Mouse (Mus musculus) lung, embryonic 15.5 days (tissue): ENCODE measurements around the gene Bnip1. TPM values are rescaled to one million over a fixed set of nuclear protein-coding genes. Genes with fewer than 3 reads are reported as not detected.
A peak's percentile ranks its signal among the peaks of the same experiment; 100 is the strongest.

Source experiments
- ATAC-seq: fragments of 200-750 bp; cut with Nextera tagmentation; 2 replicates; pipeline ENCODE4 v1.8.0; 2017; ENCODE audit warnings: moderate number of reproducible peaks, borderline replicate concordance; ENCODE audit not compliant: low FRiP score, low TSS enrichment; ENCODE audit errors: extremely low read depth
- H3K27ac ChIP-seq: fragments of 300-500 bp; sonication (generic); 2 replicates; pipeline ENCODE4 v1.5.1; 2015; ENCODE audit warnings: moderate library complexity, mild to moderate bottlenecking, inconsistent platforms
- H3K27me3 ChIP-seq: fragments of 300-500 bp; sonication (generic); 2 replicates; pipeline ENCODE4 v1.6.1; 2015; ENCODE audit warnings: inconsistent platforms
- H3K36me3 ChIP-seq: fragments of 300-500 bp; sonication (generic); 2 replicates; pipeline ENCODE4 v1.6.1; 2015; ENCODE audit warnings: inconsistent platforms
- H3K4me1 ChIP-seq: fragments of 300-500 bp; sonication (generic); 2 replicates; pipeline ENCODE4 v1.6.1; 2015; ENCODE audit warnings: inconsistent platforms
- H3K4me2 ChIP-seq: fragments of 300-500 bp; sonication (generic); 2 replicates; pipeline ENCODE4 v1.6.1; 2015; ENCODE audit warnings: inconsistent platforms, mild to moderate bottlenecking, moderate library complexity
- H3K4me3 ChIP-seq: fragments of 300-500 bp; sonication (generic); 2 replicates; pipeline ENCODE4 v1.5.1; 2015; ENCODE audit warnings: mild to moderate bottlenecking, inconsistent platforms
- H3K9ac ChIP-seq: fragments of 300-500 bp; sonication (generic); 2 replicates; pipeline ENCODE4 v1.6.1; 2015; ENCODE audit warnings: inconsistent platforms
- H3K9me3 ChIP-seq: fragments of 300-500 bp; sonication (generic); 2 replicates; pipeline ENCODE4 v1.6.1; 2016; ENCODE audit warnings: inconsistent platforms
- WGBS: fragments of 180-500 bp; shearing (Covaris S2); methylation state at CpG from one replicate; pipeline ENCODE4 v1.1.7; 2015; 5-methylcytosine and 5-hydroxymethylcytosine counted together
- polyA plus RNA-seq: library from polyadenylated mRNA; unstranded; fragments of >200 nt; fragmentation: Nextera tagmentation; extraction: Ambion mirVana; gene quantifications from 2 replicates; pipeline ENCODE4 v1.2.1, GENCODE M21; 2015

The Bnip1 gene
- polyA plus RNA-seq = 49.7 and 51.4 TPM in 2 replicates

DNA sequence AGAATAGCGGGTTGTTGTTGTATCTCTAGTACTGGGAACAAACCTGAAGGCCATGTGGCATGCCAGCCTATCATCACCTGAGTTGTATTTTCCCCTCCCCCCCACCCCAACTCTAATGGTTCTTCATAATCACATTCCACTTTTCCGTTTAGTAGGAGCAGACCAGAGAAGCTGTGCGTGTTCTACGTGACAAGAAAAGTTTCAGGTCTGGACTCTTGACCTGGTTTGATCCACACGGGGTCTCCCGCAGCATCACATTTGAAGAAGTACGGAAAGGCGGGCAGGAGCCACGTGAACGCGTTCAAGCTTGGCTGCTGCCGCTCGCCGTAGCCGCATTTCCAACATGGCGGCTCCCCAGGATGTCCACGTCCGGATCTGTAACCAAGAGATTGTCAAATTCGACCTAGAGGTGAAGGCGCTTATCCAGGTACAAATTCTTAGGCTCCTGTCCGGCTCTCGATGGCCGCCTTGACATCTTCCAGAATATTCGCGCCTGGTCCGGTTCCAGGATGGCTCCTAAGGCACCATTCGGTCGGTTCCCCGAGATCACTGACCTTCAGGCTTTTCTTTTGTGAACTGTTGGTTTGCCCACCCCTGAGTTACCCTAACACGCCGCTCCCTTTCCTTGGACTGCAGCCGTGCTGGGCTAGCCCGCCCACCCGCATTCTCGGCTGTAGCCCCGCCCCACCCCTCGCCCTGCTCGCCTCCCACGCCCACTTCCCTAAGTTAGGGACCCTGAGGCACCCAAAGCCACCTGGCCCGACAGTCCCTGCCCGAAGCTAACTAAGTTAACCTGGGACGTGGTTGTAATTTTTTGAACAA is at the start of gene Bnip1:
Bnip1 (plus strand) TSS at position 317 of the 822 bp plus-strand sequence.
- Histone ChIP-seq H3K27me3 (no peaks in the 10 kb centered on the region), H3K4me1 (peaks cover 8% of the 10 kb centered on the region), H3K4me3 (peak within 1 kb of the TSS; percentile 80), H3K9me3 (no peaks in the 10 kb centered on the region), H3K4me2 (peak within 1 kb of the TSS; percentile 73), H3K36me3 (peaks cover 18% of the 10 kb centered on the region), H3K27ac (peak within 1 kb of the TSS; percentile 97), H3K9ac (peak within 1 kb of the TSS; percentile 89)
- ATAC-seq = peak; percentile 86
- WGBS = under 1% methylated on average over 42 of the region's 42 CpGs

DNA sequence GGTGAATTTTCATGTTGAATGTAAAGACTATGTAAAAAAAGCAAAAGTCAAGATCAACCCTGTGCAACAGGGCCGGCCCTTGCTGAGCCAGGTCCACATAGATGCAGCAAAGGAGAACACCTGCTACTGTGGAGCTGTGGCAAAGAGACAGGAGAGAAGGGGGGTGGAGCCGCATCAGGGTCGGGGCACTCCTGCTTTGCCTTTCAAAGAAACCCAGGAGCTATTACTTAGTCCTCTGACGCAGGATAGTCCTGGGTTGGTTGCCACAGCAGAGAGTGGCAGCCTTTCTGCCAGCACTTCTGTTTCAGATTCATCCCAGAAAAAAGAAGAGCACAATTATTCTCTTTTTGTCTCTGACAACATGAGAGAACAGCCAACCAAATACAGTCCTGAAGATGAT is 38.3 kb upstream of the Bnip1 start:
- no peaks in the 10 kb centered on the region; the same call in 1 of the 2 replicates for H3K36me3 ChIP-seq
- H3K4me3 ChIP-seq = no peak overlapping the region
- no peak overlapping the region for H3K27ac ChIP-seq
- ATAC-seq = no peak
- 65% methylated on average over 4 of the region's 4 CpGs for WGBS
- H3K4me1 ChIP-seq = no peaks in the 10 kb centered on the region
- H3K9ac ChIP-seq = no peak overlapping the region
- no peak overlapping the region for H3K4me2 ChIP-seq
- H3K27me3 ChIP-seq = no peaks in the 10 kb centered on the region
- H3K9me3 ChIP-seq = no peaks in the 10 kb centered on the region

DNA sequence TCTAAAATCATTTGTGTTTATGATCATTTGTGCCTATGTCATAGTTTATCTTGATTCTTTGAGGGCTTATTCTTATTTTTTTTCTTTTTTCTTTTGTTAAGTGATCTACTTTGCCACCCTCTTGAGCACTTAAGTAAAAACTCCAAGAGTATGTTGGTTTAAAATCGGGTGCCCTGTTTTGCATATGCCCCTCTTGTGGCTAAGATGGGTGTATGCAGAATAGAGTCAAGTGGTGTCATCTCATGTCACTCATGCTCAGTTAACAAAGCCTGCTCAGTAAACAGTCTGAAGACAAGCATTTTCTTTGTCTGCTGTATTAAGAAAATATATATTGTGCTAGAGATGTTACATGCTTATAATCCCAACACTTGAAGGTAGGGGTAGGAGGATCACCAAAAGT is 37.6 kb upstream of the Bnip1 start:
- Histone ChIP-seq H3K9me3 (no peaks in the 10 kb centered on the region), H3K36me3 (no peaks in the 10 kb centered on the region; the same call in 1 of the 2 replicates), H3K4me3 (no peak overlapping the region), H3K27me3 (no peaks in the 10 kb centered on the region), H3K9ac (no peak overlapping the region), H3K4me1 (no peaks in the 10 kb centered on the region), H3K4me2 (no peak overlapping the region), H3K27ac (no peak overlapping the region)
- WGBS = 66% methylated on average over 1 of the region's 1 CpGs
- no peak for ATAC-seq

DNA sequence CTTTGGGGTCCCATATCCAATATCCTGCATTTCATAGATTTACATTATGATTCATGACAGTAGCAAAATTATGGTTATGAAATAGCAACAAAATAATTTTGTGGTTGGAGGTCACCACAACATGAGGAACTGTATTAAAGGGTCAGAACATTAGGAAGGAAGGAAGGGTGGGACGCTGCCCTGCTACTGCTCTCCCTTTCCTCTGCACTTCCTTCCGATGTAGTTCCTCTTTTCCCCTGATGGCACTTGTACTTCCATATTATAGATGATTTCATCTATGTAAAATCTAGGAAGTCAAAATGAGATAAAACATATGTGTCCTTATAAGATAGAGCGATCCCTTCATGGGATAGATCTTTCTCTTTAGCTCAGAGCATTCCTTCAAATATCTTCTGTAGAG is 30.9 kb upstream of the Bnip1 start:
- Histone ChIP-seq H3K4me1 (no peaks in the 10 kb centered on the region), H3K9me3 (no peaks in the 10 kb centered on the region), H3K4me2 (no peak overlapping the region), H3K36me3 (no peaks in the 10 kb centered on the region), H3K9ac (no peak overlapping the region), H3K4me3 (no peak overlapping the region), H3K27ac (no peak overlapping the region), H3K27me3 (no peaks in the 10 kb centered on the region)
- 90% methylated on average over 3 of the region's 3 CpGs for WGBS
- no peak for ATAC-seq

DNA sequence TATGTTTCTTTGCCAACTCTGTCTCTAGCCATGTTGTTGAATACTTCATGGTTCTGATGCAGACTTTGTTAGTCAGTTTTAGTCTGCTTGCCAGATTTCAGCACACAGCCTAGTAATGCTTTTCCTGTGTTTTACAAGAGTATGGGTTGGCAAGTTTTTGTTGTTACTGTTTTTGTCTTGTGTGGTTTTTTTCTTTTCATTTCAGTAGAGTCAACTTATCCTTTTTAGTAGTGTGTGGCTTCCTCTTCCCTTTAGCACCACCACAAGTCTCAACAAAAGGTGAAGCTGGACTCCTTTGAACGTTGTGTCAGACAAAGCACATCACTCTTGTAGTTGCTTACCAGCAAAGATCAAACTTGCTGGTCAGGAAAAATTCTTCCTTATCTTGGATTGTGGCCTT is 28.6 kb upstream of the Bnip1 start:
- Histone ChIP-seq H3K4me2 (no peak overlapping the region), H3K36me3 (no peaks in the 10 kb centered on the region), H3K9ac (no peak overlapping the region), H3K27ac (no peak overlapping the region), H3K27me3 (no peaks in the 10 kb centered on the region), H3K9me3 (no peaks in the 10 kb centered on the region), H3K4me3 (no peak overlapping the region), H3K4me1 (no peaks in the 10 kb centered on the region)
- WGBS = 73% methylated on average over 1 of the region's 1 CpGs
- ATAC-seq = no peak

DNA sequence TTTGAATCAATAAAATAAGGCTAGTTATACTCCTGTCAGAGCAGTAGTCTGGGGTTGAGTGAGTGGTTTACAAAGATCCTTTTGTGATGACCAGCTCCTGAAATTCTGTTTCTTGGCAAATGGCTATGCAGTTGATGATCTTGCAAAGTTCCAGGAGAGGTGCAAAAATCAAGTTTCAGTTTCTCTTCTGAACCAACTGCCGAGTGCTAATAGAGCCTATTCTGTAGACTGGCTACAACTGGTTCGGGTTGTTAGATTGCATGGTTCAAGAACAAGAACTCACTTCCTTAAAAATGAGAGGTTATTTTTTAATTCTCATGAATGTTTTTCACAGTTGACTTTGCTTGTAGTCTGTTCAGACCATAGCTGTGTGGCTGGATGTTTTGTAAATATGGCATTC is 27.4 kb upstream of the Bnip1 start:
- 84% methylated on average over 2 of the region's 2 CpGs for WGBS
- Histone ChIP-seq H3K36me3 (peaks cover 3% of the 10 kb centered on the region; the same call in 1 of the 2 replicates), H3K9me3 (no peaks in the 10 kb centered on the region), H3K4me2 (no peak overlapping the region), H3K9ac (no peak overlapping the region), H3K4me1 (no peaks in the 10 kb centered on the region), H3K27ac (no peak overlapping the region), H3K4me3 (no peak overlapping the region), H3K27me3 (no peaks in the 10 kb centered on the region)
- ATAC-seq = no peak

DNA sequence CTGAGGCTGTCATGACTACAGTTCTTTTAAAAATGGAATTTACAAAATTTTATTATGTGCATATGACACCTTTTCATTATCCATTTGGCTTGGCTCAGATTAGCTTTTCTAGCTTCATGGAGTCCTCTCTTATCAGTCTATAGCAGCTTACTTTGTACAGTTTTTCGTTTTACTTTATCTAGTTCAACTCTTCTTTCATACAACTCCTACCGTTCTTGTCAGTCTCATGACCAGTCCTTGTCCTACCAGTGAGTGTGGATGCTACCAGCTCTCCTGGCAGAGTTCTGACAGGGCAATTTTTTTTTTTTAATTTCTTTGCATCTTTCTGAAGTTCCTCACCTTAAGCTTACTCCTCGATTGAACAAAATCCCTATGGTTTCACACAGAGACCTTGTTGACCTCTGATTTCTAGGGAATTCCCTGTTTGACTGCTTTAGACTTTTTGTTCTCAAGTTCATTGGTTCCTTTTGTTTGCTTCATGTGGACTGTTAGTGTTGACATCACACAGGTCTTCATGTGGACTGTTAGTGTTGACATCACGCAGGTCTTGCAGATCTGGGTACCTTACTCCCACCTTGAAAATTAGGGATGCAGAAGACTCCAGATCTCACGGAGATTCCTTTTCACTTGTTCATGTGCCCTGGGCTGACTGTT is 13.6 kb upstream of the Bnip1 start:
- Histone ChIP-seq H3K36me3 (no peaks in the 10 kb centered on the region), H3K4me3 (no peak overlapping the region), H3K27me3 (no peaks in the 10 kb centered on the region), H3K4me1 (no peaks in the 10 kb centered on the region), H3K27ac (no peak overlapping the region), H3K9ac (no peak overlapping the region), H3K9me3 (no peaks in the 10 kb centered on the region), H3K4me2 (no peak overlapping the region)
- WGBS = 82% methylated on average over 5 of the region's 5 CpGs
- no peak for ATAC-seq

DNA sequence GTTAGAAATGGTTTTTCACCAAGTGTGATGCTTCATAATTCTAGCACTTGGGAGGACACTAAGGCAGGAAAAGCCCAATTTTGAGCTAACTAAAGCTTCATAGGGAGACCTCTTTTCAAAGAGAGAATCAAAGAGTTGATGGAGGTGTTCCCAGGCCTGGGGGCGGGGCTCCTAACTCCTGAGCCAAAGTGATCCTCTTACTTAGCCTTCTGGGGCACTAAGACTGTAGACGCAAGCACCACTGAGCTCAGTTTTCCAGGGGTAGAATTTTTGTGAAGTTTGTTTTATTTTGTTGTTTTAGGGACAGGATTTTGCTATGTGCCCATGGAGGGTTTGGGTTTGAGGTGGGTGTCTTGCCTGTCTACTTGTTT is 13.1 kb upstream of the Bnip1 start:
- Histone ChIP-seq H3K4me3 (no peak overlapping the region), H3K9me3 (no peaks in the 10 kb centered on the region), H3K4me1 (no peaks in the 10 kb centered on the region), H3K36me3 (no peaks in the 10 kb centered on the region), H3K27ac (no peak overlapping the region), H3K4me2 (no peak overlapping the region), H3K9ac (no peak overlapping the region), H3K27me3 (no peaks in the 10 kb centered on the region)
- no peak for ATAC-seq
- WGBS = 67% methylated on average over 2 of the region's 2 CpGs

DNA sequence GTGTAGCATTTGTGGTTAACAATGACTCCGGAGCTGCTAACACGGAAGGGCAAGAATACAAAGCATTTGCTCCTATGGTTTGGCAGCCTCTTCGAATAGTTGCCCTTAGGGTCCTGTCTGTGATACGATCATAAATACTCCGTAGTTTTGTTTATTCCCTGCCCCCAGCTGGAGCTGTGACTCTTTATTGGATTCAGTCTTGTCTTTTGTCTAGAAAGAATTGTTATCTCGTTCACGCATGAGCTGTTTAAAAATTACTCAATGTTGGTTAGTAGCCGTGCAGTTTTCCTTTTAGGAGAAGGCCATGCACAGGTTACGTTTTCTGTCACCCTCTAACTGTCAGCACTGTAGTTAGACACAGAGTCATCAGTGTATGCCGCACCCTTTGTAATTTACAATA is 4.7 kb upstream of the Bnip1 start:
- Histone ChIP-seq H3K9me3 (no peaks in the 10 kb centered on the region), H3K27ac (no peak overlapping the region), H3K4me1 (no peaks in the 10 kb centered on the region), H3K9ac (no peak overlapping the region), H3K4me2 (no peak overlapping the region), H3K36me3 (no peaks in the 10 kb centered on the region), H3K27me3 (no peaks in the 10 kb centered on the region), H3K4me3 (no peak overlapping the region)
- no peak for ATAC-seq
- 48% methylated on average over 10 of the region's 10 CpGs for WGBS

DNA sequence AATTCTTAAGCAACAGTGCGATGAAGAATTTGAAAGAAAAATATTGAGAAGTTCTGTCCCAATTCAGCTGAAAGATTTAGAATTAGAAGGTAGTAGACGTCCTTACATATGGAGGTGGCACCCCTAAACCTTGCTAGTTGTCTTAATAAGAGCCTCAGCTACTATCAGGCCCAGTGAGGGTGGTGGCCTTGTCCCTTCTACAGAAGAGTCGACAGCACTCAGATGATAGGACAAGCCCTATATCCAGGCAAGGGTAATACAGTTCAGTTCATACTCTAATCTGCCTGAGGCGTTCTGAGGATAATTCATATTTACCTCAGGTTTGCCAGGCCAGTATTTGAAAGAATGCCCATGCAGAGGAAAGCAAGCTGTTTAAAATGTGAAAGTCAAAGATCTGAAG is 2.9 kb upstream of the Bnip1 start:
- 84% methylated on average over 4 of the region's 4 CpGs for WGBS
- no peak for ATAC-seq
- no peak overlapping the region for H3K4me2 ChIP-seq
- H3K9me3 ChIP-seq = no peaks in the 10 kb centered on the region
- H3K4me3 ChIP-seq = no peak overlapping the region
- H3K27ac ChIP-seq = no peak overlapping the region
- H3K27me3 ChIP-seq = no peaks in the 10 kb centered on the region
- peaks cover 8% of the 10 kb centered on the region for H3K4me1 ChIP-seq
- H3K9ac ChIP-seq = no peak overlapping the region
- H3K36me3 ChIP-seq = no peaks in the 10 kb centered on the region

DNA sequence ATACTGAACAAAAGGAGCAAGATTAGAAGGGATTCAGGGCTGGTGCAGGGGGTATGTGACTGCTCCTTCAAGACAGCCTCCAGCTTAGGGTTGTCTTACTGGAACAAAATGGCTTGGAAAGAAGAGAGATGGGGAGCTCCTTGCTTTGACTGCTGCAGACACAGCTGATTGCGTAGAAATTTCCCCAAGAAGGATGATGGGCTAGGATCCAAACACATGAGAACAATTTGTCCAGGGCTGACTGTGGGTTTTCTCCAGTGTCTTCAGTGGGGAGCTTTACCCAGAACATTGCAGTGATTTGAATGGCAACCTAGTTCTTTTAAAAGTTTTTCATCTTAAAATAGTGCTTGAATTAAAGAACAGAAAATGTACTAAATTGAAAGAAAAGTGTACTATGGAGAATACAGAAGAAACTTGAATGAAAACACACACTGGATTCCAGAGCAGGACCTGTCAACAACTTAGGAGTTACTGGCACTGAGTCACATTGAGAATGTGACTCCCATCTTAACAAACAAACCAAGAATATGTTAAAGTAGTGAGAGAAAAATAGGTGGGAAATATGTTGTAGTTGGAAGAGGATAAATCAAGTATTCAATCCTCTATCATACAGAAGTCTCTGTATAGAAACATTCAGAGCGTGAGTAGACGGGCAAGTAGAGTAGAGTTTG is 2.3 kb upstream of the Bnip1 start:
- Histone ChIP-seq H3K4me2 (no peak overlapping the region), H3K9me3 (no peaks in the 10 kb centered on the region), H3K36me3 (peaks cover 3% of the 10 kb centered on the region; the same call in 1 of the 2 replicates), H3K27ac (no peak overlapping the region), H3K9ac (no peak overlapping the region), H3K27me3 (no peaks in the 10 kb centered on the region), H3K4me3 (no peak overlapping the region), H3K4me1 (peaks cover 8% of the 10 kb centered on the region)
- 86% methylated on average over 3 of the region's 3 CpGs for WGBS
- ATAC-seq = no peak

DNA sequence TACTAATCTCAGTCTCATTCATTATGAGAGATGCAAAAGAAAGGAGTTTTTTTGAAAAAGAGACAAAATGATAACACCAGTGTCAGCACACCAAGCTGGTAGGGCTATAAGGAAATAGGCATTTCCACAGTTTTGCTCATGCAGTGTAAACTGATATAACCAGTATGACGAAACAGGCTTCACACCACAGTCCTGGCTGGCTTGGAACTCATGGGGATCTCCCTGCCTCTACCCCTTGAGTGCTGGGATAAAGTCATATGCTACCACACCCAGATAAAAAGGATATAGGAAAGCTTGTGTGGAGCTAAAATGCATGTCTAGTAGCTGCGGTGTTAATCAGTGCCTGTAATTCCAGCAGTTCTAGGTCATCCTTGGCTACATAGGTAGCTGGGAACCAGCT is 1.4 kb upstream of the Bnip1 start:
- peaks cover 8% of the 10 kb centered on the region for H3K4me1 ChIP-seq
- peaks cover 8% of the 10 kb centered on the region for H3K36me3 ChIP-seq
- no peaks in the 10 kb centered on the region for H3K9me3 ChIP-seq
- H3K27me3 ChIP-seq = no peaks in the 10 kb centered on the region
- 79% methylated on average over 2 of the region's 2 CpGs for WGBS
- no peak for ATAC-seq
- no peak overlapping the region for H3K9ac ChIP-seq
- H3K4me3 ChIP-seq = no peak overlapping the region
- no peak overlapping the region for H3K27ac ChIP-seq
- no peak overlapping the region for H3K4me2 ChIP-seq
